Mouse (Mus musculus): ENCODE results near the gene Sppl3. TPM values are rescaled to one million over a fixed set of nuclear protein-coding genes. Genes with fewer than 3 reads are reported as not detected.

The Sppl3 gene
- polyA plus RNA-seq, 1 experiment from 2014 or later = 17.6 TPM

GRCm38 (mm10) chr5:115134234-115135165 is 123.6 kb downstream of the Sppl3 start, which contains the start of gene Unc119b:
Gene Unc119b (minus strand): TSS chr5:115134975.
- H3K4me2 ChIP-seq (replicated peaks) = peak within 1 kb of the TSS; percentile 75
- peak within 1 kb of the TSS; percentile 74; the same call in 1 of the 2 replicates for H3K27ac ChIP-seq
- H3K9me3 ChIP-seq = no peaks in the 10 kb centered on the region
- ATAC-seq = peak; percentile 94
- H3K4me3 ChIP-seq (replicated peaks) = peak within 1 kb of the TSS; percentile 88
- H3K4me1 ChIP-seq (replicated peaks) = peaks cover 20% of the 10 kb centered on the region
- peak within 1 kb of the TSS; percentile 92 for H3K9ac ChIP-seq (replicated peaks)
- peaks cover 11% of the 10 kb centered on the region for H3K36me3 ChIP-seq
- under 1% methylated on average over 69 of the region's 81 CpGs for WGBS
- H3K27me3 ChIP-seq = no peaks in the 10 kb centered on the region

GRCm38 (mm10) chr5:115139124-115139523 is 128.2 kb downstream of the Sppl3 start:
- Histone ChIP-seq H3K4me1 (replicated peaks) (peaks cover 1% of the 10 kb centered on the region; the same call in 1 of the 2 replicates), H3K9ac (replicated peaks) (no peak overlapping the region), H3K27me3 (no peaks in the 10 kb centered on the region), H3K36me3 (0 out of 2 replicates have a peak, but pooled peaks cover 2% of the 10 kb centered on the region), H3K4me2 (replicated peaks) (no peak overlapping the region), H3K4me3 (replicated peaks) (no peak overlapping the region), H3K27ac (no peak overlapping the region), H3K9me3 (no peaks in the 10 kb centered on the region)
- WGBS = 78% methylated on average over 4 of the region's 4 CpGs
- no peak for ATAC-seq

GRCm38 (mm10) chr5:115140726-115141125 is 129.8 kb downstream of the Sppl3 start:
- 82% methylated on average over 3 of the region's 3 CpGs for WGBS
- H3K27me3 ChIP-seq = no peaks in the 10 kb centered on the region
- no peaks in the 10 kb centered on the region for H3K9me3 ChIP-seq
- H3K9ac ChIP-seq (replicated peaks) = no peak overlapping the region
- no peak overlapping the region for H3K27ac ChIP-seq
- ATAC-seq = no peak
- peaks cover 18% of the 10 kb centered on the region for H3K36me3 ChIP-seq
- H3K4me2 ChIP-seq (replicated peaks) = no peak overlapping the region
- H3K4me1 ChIP-seq (replicated peaks) = no peaks in the 10 kb centered on the region
- no peak overlapping the region for H3K4me3 ChIP-seq (replicated peaks)

- Histone ChIP-seq H3K9ac (replicated peaks) (no peak overlapping the region), H3K4me2 (replicated peaks) (no peak overlapping the region), H3K36me3 (peaks cover 33% of the 10 kb centered on the region), H3K27me3 (no peaks in the 10 kb centered on the region), H3K4me1 (replicated peaks) (no peaks in the 10 kb centered on the region), H3K9me3 (no peaks in the 10 kb centered on the region), H3K27ac (no peak overlapping the region), H3K4me3 (replicated peaks) (no peak overlapping the region)
- 92% methylated on average over 9 of the region's 9 CpGs for WGBS
- ATAC-seq = no peak
Measured at GRCm38 (mm10) chr5:115142166-115142697, 131.3 kb downstream of the Sppl3 start.

- H3K4me3 ChIP-seq (replicated peaks) = no peak overlapping the region
- H3K9me3 ChIP-seq = no peaks in the 10 kb centered on the region
- no peak overlapping the region for H3K27ac ChIP-seq
- H3K36me3 ChIP-seq = peaks cover 46% of the 10 kb centered on the region
- H3K9ac ChIP-seq (replicated peaks) = 0 out of 2 replicates have a peak overlapping the region, but pooled peaks have one; percentile 28
- no peaks in the 10 kb centered on the region for H3K27me3 ChIP-seq
- H3K4me1 ChIP-seq (replicated peaks) = no peaks in the 10 kb centered on the region
- WGBS = 81% methylated on average over 10 of the region's 10 CpGs
- no peak for ATAC-seq
- no peak overlapping the region for H3K4me2 ChIP-seq (replicated peaks)
Measured at GRCm38 (mm10) chr5:115143552-115143951, 132.6 kb downstream of the Sppl3 start.

- H3K9ac ChIP-seq (replicated peaks) = no peak overlapping the region
Measured at GRCm38 (mm10) chr5:115144471-115144870, 133.5 kb downstream of the Sppl3 start.

GRCm38 (mm10) chr5:115145253-115145968 is 134.5 kb downstream of the Sppl3 start:
- ATAC-seq = no peak
- H3K36me3 ChIP-seq = peaks cover 63% of the 10 kb centered on the region
- no peaks in the 10 kb centered on the region for H3K9me3 ChIP-seq
- 79% methylated on average over 11 of the region's 11 CpGs for WGBS
- no peaks in the 10 kb centered on the region for H3K4me1 ChIP-seq (replicated peaks)
- H3K27ac ChIP-seq = no peak overlapping the region
- H3K9ac ChIP-seq (replicated peaks) = no peak overlapping the region
- H3K27me3 ChIP-seq = no peaks in the 10 kb centered on the region
- no peak overlapping the region for H3K4me3 ChIP-seq (replicated peaks)
- no peak overlapping the region for H3K4me2 ChIP-seq (replicated peaks)

More at GRCm38 (mm10) chr5:115144471-115144870, 133.5 kb downstream of the Sppl3 start:
- H3K4me1 ChIP-seq (replicated peaks) = no peaks in the 10 kb centered on the region
- H3K27ac ChIP-seq = no peak overlapping the region
- H3K4me2 ChIP-seq (replicated peaks) = no peak overlapping the region
- ATAC-seq = no peak
- H3K4me3 ChIP-seq (replicated peaks) = no peak overlapping the region
- no peaks in the 10 kb centered on the region for H3K27me3 ChIP-seq
- 66% methylated on average over 6 of the region's 6 CpGs for WGBS
- peaks cover 53% of the 10 kb centered on the region for H3K36me3 ChIP-seq
- H3K9me3 ChIP-seq = no peaks in the 10 kb centered on the region

GRCm38 (mm10) chr5:115145976-115146746 is 135.2 kb downstream of the Sppl3 start:
- no peak overlapping the region for H3K9ac ChIP-seq (replicated peaks)
- H3K4me2 ChIP-seq (replicated peaks) = no peak overlapping the region
- ATAC-seq = no peak
- H3K27me3 ChIP-seq = no peaks in the 10 kb centered on the region
- no peaks in the 10 kb centered on the region for H3K9me3 ChIP-seq
- H3K4me3 ChIP-seq (replicated peaks) = no peak overlapping the region
- H3K36me3 ChIP-seq = peaks cover 69% of the 10 kb centered on the region
- no peaks in the 10 kb centered on the region for H3K4me1 ChIP-seq (replicated peaks)
- H3K27ac ChIP-seq = no peak overlapping the region
- WGBS = 89% methylated on average over 6 of the region's 6 CpGs

- H3K36me3 ChIP-seq = peaks cover 69% of the 10 kb centered on the region
- ATAC-seq = no peak
Measured at GRCm38 (mm10) chr5:115146747-115147130, 135.8 kb downstream of the Sppl3 start.

GRCm38 (mm10) chr5:115147388-115147787 is 136.5 kb downstream of the Sppl3 start:
- H3K9ac ChIP-seq (replicated peaks) = no peak overlapping the region
- WGBS = 92% methylated on average over 3 of the region's 3 CpGs
- no peak overlapping the region for H3K4me2 ChIP-seq (replicated peaks)
- H3K27me3 ChIP-seq = no peaks in the 10 kb centered on the region
- no peak overlapping the region for H3K27ac ChIP-seq
- no peak for ATAC-seq
- peaks cover 69% of the 10 kb centered on the region for H3K36me3 ChIP-seq
- H3K9me3 ChIP-seq = no peaks in the 10 kb centered on the region
- H3K4me1 ChIP-seq (replicated peaks) = peaks cover 1% of the 10 kb centered on the region; the same call in 1 of the 2 replicates
- H3K4me3 ChIP-seq (replicated peaks) = no peak overlapping the region

More at GRCm38 (mm10) chr5:115146747-115147130, 135.8 kb downstream of the Sppl3 start:
- Histone ChIP-seq H3K9me3 (no peaks in the 10 kb centered on the region), H3K4me3 (replicated peaks) (no peak overlapping the region), H3K4me1 (replicated peaks) (no peaks in the 10 kb centered on the region), H3K27ac (no peak overlapping the region), H3K9ac (replicated peaks) (no peak overlapping the region), H3K4me2 (replicated peaks) (no peak overlapping the region), H3K27me3 (no peaks in the 10 kb centered on the region)

- 92% methylated on average over 8 of the region's 8 CpGs for WGBS
- Histone ChIP-seq H3K4me2 (replicated peaks) (no peak overlapping the region), H3K27me3 (no peaks in the 10 kb centered on the region), H3K9ac (replicated peaks) (no peak overlapping the region), H3K36me3 (peaks cover 69% of the 10 kb centered on the region), H3K9me3 (no peaks in the 10 kb centered on the region), H3K4me1 (replicated peaks) (peaks cover 11% of the 10 kb centered on the region; the same call in 1 of the 2 replicates), H3K27ac (no peak overlapping the region), H3K4me3 (replicated peaks) (no peak overlapping the region)
- no peak for ATAC-seq
Measured at GRCm38 (mm10) chr5:115148378-115148777, 137.4 kb downstream of the Sppl3 start.

Measured in midbrain, embryonic 13.5 days (tissue).